Mouse (Mus musculus) spleen, postnatal 36 days (tissue): Measurements from ENCODE around the gene Klrb1a.
A peak's percentile ranks its signal among the peaks of the same experiment; 100 is the strongest.
"Not testable (repeated sequence)": the region's sequence is repeated elsewhere in the genome, so short reads cannot be mapped to it uniquely, and the experiment has no call there.

Experiments used
- DNase-seq, 2 experiments: peaks; one replicate each; pipeline ENCODE4 v3.0.0; 2022; ENCODE audit warnings: low spot score in 2 of 2, mixed read lengths in 1 of 2

The Klrb1a gene

GRCm38 (mm10) chr6:128623433-128623832 lies at the start of gene Klrb1a:
TSS of gene Klrb1a (minus strand) at chr6:128623533.
- not testable (repeated sequence) for DNase-seq

- no peak for DNase-seq
Measured at GRCm38 (mm10) chr6:128669936-128670335, 46.6 kb upstream of the Klrb1a start.

DNA sequence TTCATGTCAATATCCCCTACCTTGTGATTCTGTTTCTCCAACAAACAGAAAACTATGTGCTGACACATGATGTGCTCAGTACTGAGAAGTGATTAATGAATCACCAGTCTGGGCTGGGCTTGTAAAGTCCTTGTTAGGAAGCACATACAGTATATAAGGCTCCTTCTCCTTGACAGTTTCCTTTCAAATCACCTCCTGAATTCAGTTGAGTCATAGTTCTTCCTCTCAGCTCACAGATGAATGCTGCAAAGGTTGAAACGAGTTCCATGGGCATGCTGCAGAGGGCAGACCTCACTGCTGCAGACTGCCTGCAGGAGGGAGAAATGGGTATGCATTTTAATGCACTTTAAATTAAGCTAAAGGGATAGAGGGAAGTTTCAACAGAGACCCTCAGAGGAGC lies 38.9 kb upstream of the Klrb1a start, which contains the start of gene Clec2h:
TSS of gene Clec2h (plus strand) at position 180 of the 400 bp plus-strand sequence.
- DNase-seq = no peak

- DNase-seq = no peak
Measured at GRCm38 (mm10) chr6:128661249-128661648, 37.9 kb upstream of the Klrb1a start.

- DNase-seq = peak; percentile 29 to 33
Measured at GRCm38 (mm10) chr6:128652938-128653337, 29.6 kb upstream of the Klrb1a start.

DNA sequence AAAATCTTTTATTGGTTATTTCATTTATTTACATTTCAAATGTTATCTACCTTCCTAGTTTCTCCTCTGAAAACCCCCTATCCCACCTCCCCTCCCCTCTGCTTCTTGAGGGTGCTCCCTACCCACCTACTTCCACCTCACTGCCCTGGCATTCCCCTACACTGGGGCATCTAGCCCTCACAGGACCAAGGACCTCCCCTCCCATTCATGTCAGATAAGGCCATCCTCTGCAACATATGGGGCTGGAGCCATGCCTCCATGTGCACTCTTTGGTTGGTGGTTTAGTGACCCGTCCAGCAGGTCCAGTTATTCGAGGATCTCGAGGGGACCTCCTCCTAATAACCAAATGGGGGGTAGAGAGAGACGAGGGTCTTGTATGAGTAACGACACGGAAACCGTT lies 27.5 kb upstream of the Klrb1a start:
- DNase-seq = not testable (repeated sequence)

DNA sequence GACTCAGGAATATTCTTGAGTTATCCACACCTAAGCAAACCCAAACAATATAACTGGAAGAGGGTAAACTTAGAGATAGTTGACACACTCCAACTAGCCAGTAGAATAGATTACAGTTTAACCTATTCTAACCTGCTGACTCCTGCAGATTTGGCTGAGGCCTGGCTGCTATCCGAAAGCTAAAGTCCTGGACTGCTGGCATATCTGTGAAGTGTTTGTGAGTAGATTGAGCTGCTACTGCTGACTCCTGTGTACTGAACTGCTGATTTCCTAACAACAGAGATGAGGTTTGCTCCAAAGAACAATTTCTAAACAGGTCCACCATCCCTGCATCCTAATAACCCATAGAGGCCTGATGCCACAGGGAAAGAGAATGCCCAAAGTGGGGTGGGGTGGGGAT lies 26.9 kb upstream of the Klrb1a start:
- DNase-seq = no peak

DNA sequence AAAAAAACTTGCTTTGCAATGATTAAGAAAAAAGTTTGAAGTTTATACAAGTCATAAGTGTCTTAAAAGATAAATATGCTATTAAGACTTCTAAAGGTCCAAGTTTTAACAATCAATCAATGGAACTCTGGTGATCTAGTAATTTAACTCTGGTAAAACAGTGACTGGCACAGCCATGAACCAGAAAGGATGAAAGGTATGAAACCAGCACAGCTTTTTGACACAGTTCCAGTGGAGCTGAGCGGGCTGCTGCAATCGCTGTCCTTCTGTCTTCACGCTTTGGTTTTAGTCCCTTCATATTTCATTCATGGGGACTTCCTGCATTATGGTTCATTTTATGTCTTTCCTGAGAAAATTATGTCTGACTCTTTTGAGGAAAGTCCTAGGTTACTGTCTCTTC lies 26.3 kb upstream of the Klrb1a start:
- DNase-seq = no peak

- DNase-seq = not testable (repeated sequence)
Measured at GRCm38 (mm10) chr6:128645708-128646107, 22.4 kb upstream of the Klrb1a start.

DNA sequence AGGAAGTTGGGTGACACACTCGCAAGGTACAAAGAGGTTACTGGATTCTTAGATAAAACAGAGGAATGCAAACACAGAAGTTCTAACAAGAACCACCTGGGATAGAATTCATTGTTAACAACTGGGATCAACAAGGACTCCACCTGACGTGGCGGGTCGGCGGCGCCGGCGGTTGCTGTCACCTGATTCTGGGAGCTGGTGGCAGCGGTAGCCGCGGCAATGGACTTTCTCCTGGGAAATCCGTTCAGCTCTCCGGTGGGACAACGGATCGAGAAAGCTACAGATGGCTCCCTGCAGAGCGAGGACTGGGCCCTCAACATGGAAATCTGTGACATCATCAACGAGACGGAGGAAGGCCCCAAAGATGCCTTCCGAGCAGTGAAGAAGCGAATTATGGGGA lies 21.4 kb upstream of the Klrb1a start:
- not testable (repeated sequence) for DNase-seq

DNA sequence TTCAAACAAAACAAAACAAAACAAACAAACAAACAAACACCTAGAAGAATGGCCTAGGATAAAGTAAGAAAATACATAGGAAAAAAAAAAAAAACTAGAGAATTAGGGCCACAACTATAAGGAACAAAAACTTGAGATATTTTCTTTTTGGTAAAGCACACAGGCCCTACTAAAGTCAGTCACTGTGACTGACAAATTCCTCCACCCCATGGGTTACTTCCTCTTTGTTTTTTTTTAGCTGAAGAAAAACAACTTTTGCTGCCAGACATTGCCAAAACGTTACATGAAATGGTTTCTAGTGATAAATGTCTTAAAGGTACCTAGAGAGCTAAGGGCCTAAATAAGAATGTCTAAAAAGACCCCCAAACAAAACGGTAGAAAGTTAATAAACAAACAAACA lies 20.7 kb upstream of the Klrb1a start:
- peak; percentile 46 to 73 for DNase-seq

- no peak for DNase-seq
Measured at GRCm38 (mm10) chr6:128641116-128641716, 17.9 kb upstream of the Klrb1a start.

- no peak for DNase-seq
Measured at GRCm38 (mm10) chr6:128640673-128641072, 17.3 kb upstream of the Klrb1a start.

DNA sequence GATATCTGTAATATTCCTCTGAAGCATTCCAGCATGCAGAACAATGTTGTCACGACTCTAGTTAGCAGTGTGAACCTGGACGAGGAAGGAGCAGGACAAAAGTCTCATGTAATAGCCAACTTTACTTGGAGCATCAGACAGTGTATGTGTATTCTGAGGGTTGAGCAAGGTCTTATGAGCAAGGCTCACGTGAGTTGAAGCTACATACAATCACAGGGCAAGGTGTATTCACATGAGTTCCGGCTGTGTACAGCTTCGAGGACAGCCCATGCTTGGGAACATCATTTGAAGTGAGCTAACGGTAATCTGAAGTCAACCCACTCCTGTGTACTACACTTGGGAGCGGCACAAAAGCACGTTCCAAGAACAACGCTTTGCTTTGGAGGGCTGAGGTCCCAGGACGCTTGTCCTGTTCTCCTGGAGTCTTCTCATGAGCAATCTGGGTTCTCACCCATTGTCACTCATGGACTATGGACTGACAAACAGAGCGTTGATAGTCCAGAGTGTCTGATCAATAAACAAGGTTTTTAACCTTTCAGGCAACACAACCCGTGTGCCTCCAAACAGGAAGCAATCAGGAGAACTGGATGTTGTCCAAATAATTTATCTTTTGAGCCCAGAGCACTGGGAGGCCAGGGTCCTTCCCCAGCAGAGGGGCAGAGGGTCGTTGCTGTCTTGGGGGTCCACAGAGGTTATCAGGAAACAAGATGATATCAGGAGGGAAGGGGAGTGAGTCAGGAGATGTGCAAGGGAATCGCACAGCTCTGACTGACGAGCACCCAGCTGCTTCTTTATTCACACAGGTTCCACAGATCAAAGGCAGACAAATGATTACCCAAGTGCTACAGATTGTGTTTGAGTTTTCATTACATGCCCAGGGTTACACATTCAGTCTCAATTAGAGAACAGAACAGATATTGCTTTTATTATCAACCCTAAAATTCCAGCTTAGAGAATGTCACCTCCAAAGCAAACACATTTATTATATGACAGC lies 7.9 kb upstream of the Klrb1a start:
- not testable (repeated sequence) for DNase-seq

DNA sequence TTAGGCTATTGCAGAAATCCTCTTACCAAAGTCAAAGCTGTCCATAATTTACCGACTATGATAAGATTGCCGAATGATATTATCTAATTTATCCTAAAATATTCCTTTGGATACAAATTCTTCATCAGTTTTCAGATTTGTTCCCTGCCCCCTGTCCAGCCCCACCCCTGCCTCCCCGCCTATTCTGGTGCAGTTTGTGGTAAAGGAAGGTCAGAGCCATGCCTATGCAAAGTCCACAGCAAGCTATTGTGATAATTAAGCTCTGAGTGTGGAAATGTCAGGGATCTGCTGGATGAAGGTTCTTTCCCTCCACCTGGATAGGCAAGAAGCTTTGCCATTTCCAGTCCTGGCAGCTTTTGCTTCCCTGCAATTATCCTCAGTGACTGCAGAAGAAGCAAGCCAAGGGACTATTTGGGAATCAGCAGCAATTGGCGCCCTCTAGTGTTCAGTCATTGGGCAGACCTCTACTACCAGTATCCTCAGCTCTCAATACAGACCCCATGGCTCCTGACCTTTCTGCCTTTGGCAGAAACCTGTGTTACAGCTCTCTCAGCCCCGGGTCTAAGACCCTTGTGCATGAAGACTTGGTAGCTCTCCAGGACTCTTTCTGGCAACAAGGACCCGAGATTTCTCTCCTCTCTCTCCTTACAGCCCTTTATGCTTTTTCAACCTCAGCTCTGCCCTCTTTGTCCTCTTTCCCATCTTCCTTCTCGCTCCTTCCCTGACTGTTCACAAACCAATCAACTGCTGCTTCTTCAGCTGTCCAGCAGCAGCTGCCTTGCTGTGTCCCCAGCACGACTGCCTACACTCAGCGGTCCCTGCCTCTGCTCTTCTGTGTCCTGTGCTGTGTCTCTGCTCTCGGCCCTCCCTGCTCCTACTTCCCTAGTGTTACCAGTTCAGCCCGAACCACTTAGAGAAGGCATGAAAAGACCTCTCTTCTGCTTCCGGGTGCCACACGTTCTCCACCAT lies 6.7 kb upstream of the Klrb1a start:
- DNase-seq = peak; percentile 22 to 31

DNA sequence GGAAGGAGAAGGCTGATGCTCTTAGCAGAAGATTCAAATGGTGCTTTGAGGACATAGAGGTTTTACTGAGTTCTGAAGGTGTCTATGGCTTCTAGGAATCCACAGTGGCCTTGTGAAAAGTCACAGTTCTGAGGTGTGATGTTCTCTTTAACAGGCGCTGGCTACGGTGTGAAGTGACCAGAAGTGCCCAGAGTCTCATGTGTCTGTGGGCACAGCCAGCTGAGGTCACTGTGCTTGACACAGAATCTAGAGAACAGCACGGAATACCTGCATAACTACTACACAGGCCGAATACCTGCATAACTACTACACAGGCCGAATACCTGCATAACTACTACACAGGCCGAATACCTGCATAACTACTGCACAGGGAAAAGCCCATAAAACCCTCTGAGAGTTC lies 1.9 kb upstream of the Klrb1a start:
- DNase-seq = not testable (repeated sequence)

- DNase-seq = no peak
Measured at GRCm38 (mm10) chr6:128624425-128624824, 1.1 kb upstream of the Klrb1a start.

DNA sequence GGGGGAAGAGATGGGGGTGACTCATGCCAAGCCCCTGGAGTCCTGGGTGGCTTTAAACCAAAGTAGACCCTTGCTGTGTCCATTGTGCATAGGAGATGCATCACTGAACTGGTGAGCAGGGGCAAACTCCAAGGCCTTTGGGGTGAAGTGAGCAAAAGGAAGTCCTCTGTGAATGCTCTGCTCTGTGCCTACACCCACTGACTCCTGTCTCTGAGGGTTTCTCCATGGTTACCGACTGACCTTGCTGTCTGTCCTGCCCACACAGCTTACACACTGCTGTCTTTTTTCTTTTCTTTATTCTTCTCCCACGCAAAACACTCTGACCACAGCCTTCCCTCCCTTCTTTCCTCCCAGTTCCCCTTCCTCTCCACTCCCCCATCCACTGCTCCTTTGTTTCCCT lies 600 bp downstream of the Klrb1a start:
- DNase-seq = no peak

- DNase-seq = no peak
Measured at GRCm38 (mm10) chr6:128606350-128606749, 17.0 kb downstream of the Klrb1a start.

DNA sequence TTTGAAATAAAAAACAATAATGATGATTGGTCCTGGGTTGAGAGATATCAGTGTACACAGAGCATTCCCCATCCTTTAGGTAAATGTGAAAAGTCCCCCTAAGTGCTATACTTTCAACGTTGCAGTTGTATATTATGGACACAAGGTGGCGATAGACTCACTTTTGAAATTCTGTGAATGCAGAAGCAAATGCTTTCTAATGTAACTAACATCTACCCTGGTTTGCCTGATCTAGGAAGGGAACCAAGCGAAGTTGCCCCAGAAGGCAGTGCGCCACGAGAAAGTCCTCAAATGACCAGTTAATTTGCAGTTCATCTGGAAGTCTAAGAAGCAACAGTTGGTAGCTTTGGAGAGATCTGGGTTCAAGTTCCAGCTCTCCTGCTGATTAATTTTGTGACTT lies 18.8 kb downstream of the Klrb1a start:
- peak; percentile 34 to 46 for DNase-seq

GRCm38 (mm10) chr6:128602463-128603201 lies 20.7 kb downstream of the Klrb1a start:
- DNase-seq = no peak
